Mouse (Mus musculus): ENCODE measurements around the gene Gm5426. TPM values are rescaled to one million over a fixed set of nuclear protein-coding genes. Genes with fewer than 3 reads are reported as not detected.

Gene Gm5426
- polyA plus RNA-seq, 1 experiment from 2014 or later = not detected

DNA sequence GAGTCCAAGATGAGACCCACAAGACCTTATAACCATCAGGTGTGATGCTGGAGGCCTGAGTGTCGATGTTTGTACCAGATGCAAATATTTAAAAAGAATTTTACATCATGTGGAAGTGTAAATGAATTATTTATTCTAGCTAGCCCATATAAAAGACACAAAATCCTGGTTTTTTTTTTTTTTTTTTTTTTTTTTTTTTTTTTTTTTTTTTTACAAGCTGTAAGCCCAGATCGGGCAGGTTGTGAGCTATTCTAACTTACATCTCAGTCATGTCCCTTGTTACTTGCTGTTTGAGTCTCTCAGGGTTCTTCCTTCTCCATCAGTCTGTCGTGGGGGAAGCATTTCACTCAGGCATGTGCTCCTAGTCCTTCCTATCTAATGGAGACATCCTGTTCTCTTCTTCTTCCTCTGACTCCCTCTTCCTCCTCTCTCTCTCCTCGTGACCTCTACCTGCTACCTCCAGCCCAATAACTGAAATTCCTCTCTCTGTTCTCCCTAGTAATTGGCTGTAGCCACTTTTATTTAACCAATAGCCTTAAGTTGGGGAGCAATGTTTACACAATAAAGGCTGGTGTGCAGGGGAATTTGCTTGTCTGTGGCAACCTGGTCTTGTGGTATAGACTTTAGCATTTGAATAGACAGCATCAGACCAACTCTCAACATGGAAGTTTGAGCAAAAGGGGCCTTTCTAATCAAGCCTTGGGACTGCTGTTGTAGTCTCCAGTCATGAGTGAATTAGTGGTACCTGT is 29.3 kb upstream of the Gm5426 start:
- no peak overlapping the region for H3K9ac ChIP-seq (replicated peaks; ENCODE audit: low read depth, low read length)
- no peak for ATAC-seq
- 77% methylated on average over 4 of the region's 4 CpGs for WGBS
- no peaks in the 10 kb centered on the region for H3K36me3 ChIP-seq (ENCODE audit: control insufficient read depth, insufficient read depth)
- no peaks in the 10 kb centered on the region for H3K9me3 ChIP-seq (ENCODE audit: control insufficient read depth, low read length)
- H3K4me1 ChIP-seq (replicated peaks; ENCODE audit: control insufficient read depth, insufficient read depth, low read length) = no peaks in the 10 kb centered on the region
- no peak overlapping the region for H3K27ac ChIP-seq (ENCODE audit: low read length)
- H3K27me3 ChIP-seq (replicated peaks; ENCODE audit: control insufficient read depth, insufficient read depth, low read length) = no peaks in the 10 kb centered on the region
- H3K4me3 ChIP-seq (replicated peaks; ENCODE audit: low read length) = no peak overlapping the region
- no peak overlapping the region for H3K4me2 ChIP-seq (ENCODE audit: low read length)

DNA sequence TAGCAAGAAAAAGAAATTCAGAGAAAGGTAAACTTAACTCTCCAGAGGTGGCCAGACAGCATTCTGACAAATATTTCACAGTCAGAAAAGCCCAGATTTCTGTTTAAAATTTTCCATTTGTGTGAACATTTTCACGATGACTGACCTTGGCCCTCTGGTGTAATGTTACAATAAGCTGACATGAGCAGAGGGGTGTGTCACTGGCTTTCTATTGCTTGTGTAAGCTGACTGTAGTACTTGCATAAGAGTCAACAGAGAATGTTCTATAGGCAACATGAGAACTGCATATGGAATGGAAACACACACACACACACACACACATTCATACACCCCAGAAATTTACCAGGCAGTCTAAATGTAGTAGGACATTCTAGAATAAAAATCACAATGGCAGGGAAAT is 28.6 kb upstream of the Gm5426 start:
- H3K36me3 ChIP-seq (ENCODE audit: control insufficient read depth, insufficient read depth) = no peaks in the 10 kb centered on the region
- no peak overlapping the region for H3K9ac ChIP-seq (replicated peaks; ENCODE audit: low read depth, low read length)
- ATAC-seq = no peak

DNA sequence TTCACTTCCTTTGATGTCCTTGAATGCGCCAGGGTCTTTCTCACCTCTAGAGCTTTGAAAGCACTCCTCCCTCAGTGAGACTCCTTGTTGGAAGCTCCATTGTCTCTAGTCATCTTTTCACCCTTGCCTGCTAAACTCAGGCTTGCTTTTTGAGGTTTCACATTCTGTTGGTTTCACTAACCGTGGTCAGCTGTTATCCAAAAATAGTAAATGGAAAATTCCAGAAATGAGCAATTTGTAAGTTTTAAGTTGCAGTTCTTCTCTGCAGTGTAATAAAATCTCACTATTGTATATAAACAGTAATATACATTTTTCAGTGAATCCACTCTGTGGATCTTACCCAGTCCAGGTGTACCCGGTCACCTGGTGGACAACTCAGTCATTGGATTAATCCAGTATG is 21.1 kb upstream of the Gm5426 start:
- Histone ChIP-seq H3K27me3 (replicated peaks; ENCODE audit: control insufficient read depth, insufficient read depth, low read length) (no peaks in the 10 kb centered on the region), H3K36me3 (ENCODE audit: control insufficient read depth, insufficient read depth) (no peaks in the 10 kb centered on the region), H3K4me1 (replicated peaks; ENCODE audit: control insufficient read depth, insufficient read depth, low read length) (no peaks in the 10 kb centered on the region), H3K4me2 (ENCODE audit: low read length) (no peak overlapping the region), H3K27ac (ENCODE audit: low read length) (no peak overlapping the region), H3K4me3 (replicated peaks; ENCODE audit: low read length) (no peak overlapping the region), H3K9ac (replicated peaks; ENCODE audit: low read depth, low read length) (no peak overlapping the region), H3K9me3 (ENCODE audit: control insufficient read depth, low read length) (no peaks in the 10 kb centered on the region)
- ATAC-seq = no peak
- WGBS = 89% methylated on average over 3 of the region's 3 CpGs

More for the DNA sequence above, 28.6 kb upstream of the Gm5426 start:
- H3K27ac ChIP-seq (ENCODE audit: low read length) = no peak overlapping the region
- WGBS = 80% methylated on average over 1 of the region's 1 CpGs
- no peak overlapping the region for H3K4me3 ChIP-seq (replicated peaks; ENCODE audit: low read length)
- H3K9me3 ChIP-seq (ENCODE audit: control insufficient read depth, low read length) = no peaks in the 10 kb centered on the region
- H3K4me1 ChIP-seq (replicated peaks; ENCODE audit: control insufficient read depth, insufficient read depth, low read length) = no peaks in the 10 kb centered on the region
- no peaks in the 10 kb centered on the region for H3K27me3 ChIP-seq (replicated peaks; ENCODE audit: control insufficient read depth, insufficient read depth, low read length)
- H3K4me2 ChIP-seq (ENCODE audit: low read length) = no peak overlapping the region

DNA sequence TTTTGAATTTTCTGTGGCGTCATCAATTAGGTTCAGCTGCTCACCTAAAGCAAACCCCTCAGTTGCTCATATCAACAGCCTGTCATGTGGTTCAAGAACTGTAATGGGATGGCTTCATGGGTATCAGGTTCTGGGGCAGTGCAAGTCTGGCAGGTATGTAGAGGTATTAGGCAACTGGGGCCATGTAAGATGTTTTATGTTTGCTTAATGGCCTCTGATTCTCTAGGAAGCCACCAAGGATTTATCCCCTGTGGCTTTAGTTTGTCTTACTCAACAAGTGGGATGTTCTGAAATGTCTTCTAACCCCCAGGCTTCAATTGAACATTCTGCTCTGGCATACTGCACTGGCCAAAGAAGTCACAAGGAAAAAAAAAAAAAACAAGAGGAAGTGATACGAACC is 15.6 kb upstream of the Gm5426 start:
- no peak overlapping the region for H3K9ac ChIP-seq (replicated peaks; ENCODE audit: low read depth, low read length)
- no peaks in the 10 kb centered on the region for H3K9me3 ChIP-seq (ENCODE audit: control insufficient read depth, low read length)
- H3K27me3 ChIP-seq (replicated peaks; ENCODE audit: control insufficient read depth, insufficient read depth, low read length) = no peaks in the 10 kb centered on the region
- no peaks in the 10 kb centered on the region for H3K36me3 ChIP-seq (ENCODE audit: control insufficient read depth, insufficient read depth)
- H3K4me3 ChIP-seq (replicated peaks; ENCODE audit: low read length) = no peak overlapping the region
- H3K4me1 ChIP-seq (replicated peaks; ENCODE audit: control insufficient read depth, insufficient read depth, low read length) = no peaks in the 10 kb centered on the region
- H3K4me2 ChIP-seq (ENCODE audit: low read length) = no peak overlapping the region
- no peak overlapping the region for H3K27ac ChIP-seq (ENCODE audit: low read length)
- 82% methylated on average over 2 of the region's 2 CpGs for WGBS
- no peak for ATAC-seq

DNA sequence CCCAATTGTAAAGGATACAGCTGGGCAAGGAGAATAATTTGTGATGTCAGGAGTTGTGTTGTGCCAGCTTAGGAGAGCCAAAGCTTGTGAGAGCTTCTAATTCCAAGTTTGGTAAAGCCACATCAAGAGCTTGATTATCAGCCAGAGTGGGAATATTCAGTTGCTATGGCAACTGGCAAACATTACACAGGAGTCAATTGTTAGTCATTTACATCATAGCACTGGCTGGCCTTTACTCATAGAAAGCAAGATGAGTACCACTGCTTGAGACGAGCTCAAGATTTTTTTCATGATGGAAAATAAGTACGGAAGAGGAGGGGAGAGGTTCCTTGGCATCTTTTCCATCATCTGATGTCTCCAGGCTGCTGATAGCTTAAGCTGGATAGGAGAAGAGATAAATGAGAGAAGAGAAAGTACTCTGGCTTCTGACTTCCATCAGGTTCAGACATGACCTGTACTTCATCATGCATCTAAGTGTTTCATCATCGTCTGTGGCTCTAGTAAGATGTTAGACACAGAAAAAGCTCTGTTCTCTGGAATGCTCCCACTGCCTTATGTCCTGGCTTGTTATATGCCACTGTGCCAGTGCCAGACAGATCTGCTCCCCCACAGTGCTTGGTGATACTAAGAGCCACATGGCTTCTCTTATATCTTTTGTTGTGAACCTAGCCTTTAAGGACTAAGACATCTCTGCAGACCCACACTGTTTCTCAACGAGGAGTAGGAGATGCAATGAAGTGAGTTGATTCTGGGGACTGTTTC is 15.0 kb upstream of the Gm5426 start:
- Histone ChIP-seq H3K4me1 (replicated peaks; ENCODE audit: control insufficient read depth, insufficient read depth, low read length) (no peaks in the 10 kb centered on the region), H3K9me3 (ENCODE audit: control insufficient read depth, low read length) (no peaks in the 10 kb centered on the region), H3K27ac (ENCODE audit: low read length) (no peak overlapping the region), H3K9ac (replicated peaks; ENCODE audit: low read depth, low read length) (no peak overlapping the region), H3K27me3 (replicated peaks; ENCODE audit: control insufficient read depth, insufficient read depth, low read length) (no peaks in the 10 kb centered on the region), H3K36me3 (ENCODE audit: control insufficient read depth, insufficient read depth) (no peaks in the 10 kb centered on the region), H3K4me2 (ENCODE audit: low read length) (no peak overlapping the region), H3K4me3 (replicated peaks; ENCODE audit: low read length) (no peak overlapping the region)
- ATAC-seq = no peak
- 63% methylated on average over 4 of the region's 4 CpGs for WGBS

DNA sequence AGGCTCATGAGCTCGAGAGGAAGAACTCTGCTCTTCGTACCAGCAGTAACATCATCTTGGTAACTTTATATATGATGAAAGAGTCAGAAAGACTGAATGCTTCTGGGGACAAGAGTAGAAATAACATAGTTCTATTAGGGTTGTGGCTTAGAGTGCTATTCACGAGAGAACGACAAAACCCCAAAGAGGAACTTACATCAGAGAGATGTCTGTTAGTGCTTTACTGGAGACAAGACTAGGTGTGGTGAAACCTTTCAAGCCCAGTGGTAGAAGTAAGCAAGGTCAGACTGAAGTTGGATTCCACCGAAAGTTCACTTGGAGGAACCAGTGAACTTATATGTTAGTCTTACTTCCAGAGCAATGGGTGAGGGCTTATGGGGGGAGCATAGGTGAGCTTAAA is 12.5 kb upstream of the Gm5426 start:
- no peak overlapping the region for H3K9ac ChIP-seq (replicated peaks; ENCODE audit: low read depth, low read length)
- no peaks in the 10 kb centered on the region for H3K9me3 ChIP-seq (ENCODE audit: control insufficient read depth, low read length)
- WGBS = 89% methylated on average over 5 of the region's 5 CpGs
- H3K27me3 ChIP-seq (replicated peaks; ENCODE audit: control insufficient read depth, insufficient read depth, low read length) = no peaks in the 10 kb centered on the region
- no peak overlapping the region for H3K27ac ChIP-seq (ENCODE audit: low read length)
- no peaks in the 10 kb centered on the region for H3K36me3 ChIP-seq (ENCODE audit: control insufficient read depth, insufficient read depth)
- H3K4me2 ChIP-seq (ENCODE audit: low read length) = no peak overlapping the region
- no peak for ATAC-seq
- H3K4me3 ChIP-seq (replicated peaks; ENCODE audit: low read length) = no peak overlapping the region
- H3K4me1 ChIP-seq (replicated peaks; ENCODE audit: control insufficient read depth, insufficient read depth, low read length) = no peaks in the 10 kb centered on the region

DNA sequence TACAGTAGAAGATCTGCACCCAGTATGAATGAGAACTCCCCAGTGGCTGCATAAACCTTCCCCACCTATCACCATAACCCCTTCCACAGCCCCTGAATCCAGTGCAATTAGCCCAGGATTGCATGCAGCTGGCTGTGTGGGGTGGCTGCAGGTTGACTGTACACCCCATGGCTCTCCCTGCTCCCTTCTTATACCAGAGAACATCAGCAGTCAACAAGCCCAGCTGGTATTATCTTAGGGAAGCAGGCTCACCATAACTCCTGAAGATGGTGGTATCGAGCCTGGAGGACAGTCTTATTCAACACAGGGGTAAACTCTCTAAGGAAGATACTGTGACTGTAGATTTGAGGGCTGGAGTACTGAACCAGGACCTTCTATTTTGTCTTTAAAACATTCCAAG is 12.1 kb upstream of the Gm5426 start:
- ATAC-seq = no peak
- no peak overlapping the region for H3K9ac ChIP-seq (replicated peaks; ENCODE audit: low read depth, low read length)
- H3K4me2 ChIP-seq (ENCODE audit: low read length) = no peak overlapping the region
- no peaks in the 10 kb centered on the region for H3K4me1 ChIP-seq (replicated peaks; ENCODE audit: control insufficient read depth, insufficient read depth, low read length)
- H3K27me3 ChIP-seq (replicated peaks; ENCODE audit: control insufficient read depth, insufficient read depth, low read length) = no peaks in the 10 kb centered on the region
- H3K36me3 ChIP-seq (ENCODE audit: control insufficient read depth, insufficient read depth) = no peaks in the 10 kb centered on the region
- H3K4me3 ChIP-seq (replicated peaks; ENCODE audit: low read length) = no peak overlapping the region
- 100% methylated on average over 1 of the region's 1 CpGs for WGBS
- no peak overlapping the region for H3K27ac ChIP-seq (ENCODE audit: low read length)
- H3K9me3 ChIP-seq (ENCODE audit: control insufficient read depth, low read length) = no peaks in the 10 kb centered on the region

DNA sequence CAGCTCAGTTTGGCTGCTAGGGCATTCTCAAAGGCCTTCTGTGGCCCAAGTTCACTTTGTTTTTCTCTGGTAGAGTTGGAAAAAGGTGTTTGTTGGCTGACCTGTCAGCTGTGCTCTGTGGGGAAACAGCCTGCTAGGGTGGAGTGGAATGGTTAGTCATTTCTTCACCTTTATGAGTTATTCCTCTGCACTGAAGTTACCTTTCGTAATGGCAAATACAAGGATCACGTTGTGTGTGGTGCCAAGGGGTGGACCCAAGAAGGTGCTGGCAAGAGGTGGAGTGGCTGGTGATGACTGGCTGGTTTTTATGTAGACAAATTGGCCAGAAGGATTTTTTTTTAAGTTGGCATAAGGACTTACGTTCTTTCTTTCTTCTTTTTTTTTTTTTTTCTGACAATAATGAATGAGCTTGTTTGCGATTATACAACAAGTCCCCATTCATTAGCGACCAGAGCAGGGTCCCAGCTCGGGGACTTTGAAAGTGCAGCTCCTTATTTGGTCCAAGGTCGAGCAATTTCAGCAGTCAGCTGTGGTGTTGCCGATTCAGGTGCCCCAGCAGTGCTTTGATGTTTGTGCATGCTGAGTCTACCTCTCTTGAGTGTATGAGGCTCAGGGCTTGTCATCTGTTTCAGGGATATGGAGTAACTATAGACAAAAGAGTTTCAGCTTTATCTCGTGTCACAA is 10.5 kb upstream of the Gm5426 start:
- 35% methylated on average over 9 of the region's 9 CpGs for WGBS

DNA sequence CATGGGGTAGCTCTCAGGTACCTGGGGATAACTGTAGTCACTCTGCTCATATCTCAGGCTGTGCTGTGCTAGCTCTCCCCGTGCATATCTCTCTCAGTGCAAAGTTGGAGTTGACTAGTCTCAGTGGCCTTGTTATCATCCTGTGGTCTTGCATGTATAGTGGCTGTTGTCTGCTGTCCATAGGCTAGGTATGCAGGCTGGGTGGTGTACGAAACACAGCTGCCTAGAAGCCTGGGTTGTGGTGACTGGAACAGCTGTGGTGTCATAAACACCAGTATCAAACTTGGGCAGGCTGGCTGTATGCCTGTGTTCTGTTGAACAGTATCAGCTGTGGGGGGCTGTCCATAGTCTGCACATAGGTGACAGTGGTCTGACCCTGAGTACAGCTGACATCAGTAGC is 7.2 kb upstream of the Gm5426 start:
- H3K4me2 ChIP-seq (ENCODE audit: low read length) = no peak overlapping the region
- no peak for ATAC-seq
- 87% methylated on average over 2 of the region's 2 CpGs for WGBS
- H3K9ac ChIP-seq (replicated peaks; ENCODE audit: low read depth, low read length) = no peak overlapping the region
- H3K9me3 ChIP-seq (ENCODE audit: control insufficient read depth, low read length) = no peaks in the 10 kb centered on the region
- no peaks in the 10 kb centered on the region for H3K4me1 ChIP-seq (replicated peaks; ENCODE audit: control insufficient read depth, insufficient read depth, low read length)
- no peak overlapping the region for H3K4me3 ChIP-seq (replicated peaks; ENCODE audit: low read length)
- no peak overlapping the region for H3K27ac ChIP-seq (ENCODE audit: low read length)
- H3K36me3 ChIP-seq (ENCODE audit: control insufficient read depth, insufficient read depth) = no peaks in the 10 kb centered on the region
- H3K27me3 ChIP-seq (replicated peaks; ENCODE audit: control insufficient read depth, insufficient read depth, low read length) = no peaks in the 10 kb centered on the region

More for the DNA sequence above, 10.5 kb upstream of the Gm5426 start:
- Histone ChIP-seq H3K4me3 (replicated peaks; ENCODE audit: low read length) (no peak overlapping the region), H3K27ac (ENCODE audit: low read length) (no peak overlapping the region), H3K9me3 (ENCODE audit: control insufficient read depth, low read length) (no peaks in the 10 kb centered on the region), H3K4me1 (replicated peaks; ENCODE audit: control insufficient read depth, insufficient read depth, low read length) (no peaks in the 10 kb centered on the region), H3K27me3 (replicated peaks; ENCODE audit: control insufficient read depth, insufficient read depth, low read length) (no peaks in the 10 kb centered on the region), H3K9ac (replicated peaks; ENCODE audit: low read depth, low read length) (no peak overlapping the region), H3K36me3 (ENCODE audit: control insufficient read depth, insufficient read depth) (no peaks in the 10 kb centered on the region), H3K4me2 (ENCODE audit: low read length) (no peak overlapping the region)
- ATAC-seq = no peak
